Mouse (Mus musculus) CD4-positive naive resting alpha-beta T cell, adult 76 days (primary cell): ENCODE measurements around the gene Bak1. TPM values are rescaled to one million over a fixed set of nuclear protein-coding genes. Genes with fewer than 3 reads are reported as not detected.

ENCODE experiments used
- total RNA-seq: library from RNA; stranded (reverse); gene quantifications from one replicate; pipeline ENCODE4 v1.2.4, GENCODE M21; 2023

Gene Bak1
- 27.3 TPM for total RNA-seq

GRCm38 (mm10) chr17:27028909-27029308 lies at the start of gene Bak1:
Bak1 (minus strand) TSS chr17:27029009.

GRCm38 (mm10) chr17:27056812-27057516 lies 28.2 kb upstream of the Bak1 start, which contains the start of gene Itpr3:
Itpr3 (plus strand) TSS chr17:27057304.

GRCm38 (mm10) chr17:26972703-26973574 lies 55.9 kb downstream of the Bak1 start, which contains the start of gene Zbtb9:
Zbtb9 (plus strand) TSS chr17:26973167.

Other genes with a start within 250 kb of the Bak1 start
- gene Bnip1, start 247.9 kb downstream of the Bak1 start, total RNA-seq: 26.3 TPM
- not detected for gene Nkx2-5, start 184.0 kb downstream of the Bak1 start, total RNA-seq
- gene Kifc5b, start 111.9 kb downstream of the Bak1 start, total RNA-seq: 7.8 TPM
- gene Phf1, start 96.0 kb downstream of the Bak1 start, total RNA-seq: 142 TPM
- 69.5 TPM for gene Cuta, start 89.4 kb downstream of the Bak1 start, total RNA-seq
- gene Syngap1, start 87.8 kb downstream of the Bak1 start, total RNA-seq: 1.7 TPM
- 19.6 TPM for gene Zbtb9, start 55.8 kb downstream of the Bak1 start, total RNA-seq
- 104 TPM for gene Itpr3, start 28.3 kb upstream of the Bak1 start, total RNA-seq
- 33.8 TPM for gene Uqcc2, start 104.9 kb upstream of the Bak1 start, total RNA-seq
- gene Ip6k3, start 138.8 kb upstream of the Bak1 start, total RNA-seq: not detected
- gene Lemd2, start 175.5 kb upstream of the Bak1 start, total RNA-seq: 70.0 TPM